Mouse (Mus musculus) kidney, adult 2 months (tissue): ENCODE results near the gene Btbd19. TPM values are rescaled to one million over a fixed set of nuclear protein-coding genes. Genes with fewer than 3 reads are reported as not detected.

Experiments
- DNase-seq: peaks from one replicate; pipeline ENCODE4 v3.0.0; 2021
- H3K27ac ChIP-seq: fragments of 200-500 bp; 2 replicates; pipeline ENCODE4 v1.5.1; 2012; ENCODE audit warnings: low read depth, low read length, control low read depth, inconsistent platforms; ENCODE audit not compliant: insufficient read depth
- H3K27me3 ChIP-seq: fragments of 200-500 bp; replicated peaks from 2 replicates; pipeline ENCODE4 v1.6.1; 2012; ENCODE audit warnings: mild to moderate bottlenecking, moderate library complexity, low read length, inconsistent platforms; ENCODE audit not compliant: control insufficient read depth, insufficient read depth
- H3K36me3 ChIP-seq: fragments of 200-500 bp; 2 replicates; pipeline ENCODE4 v1.6.1; 2012; ENCODE audit warnings: mild to moderate bottlenecking, moderate library complexity, low read length, inconsistent platforms; ENCODE audit not compliant: control insufficient read depth, insufficient read depth
- H3K4me1 ChIP-seq: fragments of 200-500 bp; 2 replicates; pipeline ENCODE4 v1.6.1; 2011; ENCODE audit warnings: low read length; ENCODE audit not compliant: control insufficient read depth, insufficient read depth
- H3K4me3 ChIP-seq: fragments of 200-500 bp; 2 replicates; pipeline ENCODE4 v1.5.1; 2011; ENCODE audit warnings: mild to moderate bottlenecking, low read depth, low read length, control low read depth; ENCODE audit not compliant: insufficient read depth
- CTCF ChIP-seq: fragments of 200-500 bp; conservative IDR thresholded peaks from 2 replicates; pipeline ENCODE4 v1.5.1; 2011; ENCODE audit warnings: low read depth, mild to moderate bottlenecking, control low read depth, low read length, moderate library complexity, mixed read lengths; ENCODE audit not compliant: insufficient read depth, insufficient read length
- POLR2A ChIP-seq: fragments of 200-500 bp; IDR thresholded peaks from one replicate; pipeline ENCODE4 v1.6.1; 2011; ENCODE audit warnings: low read depth, low read length, control low read depth
- WGBS: fragments of 180-500 bp; shearing (Covaris S2); methylation state at CpG from one replicate; pipeline ENCODE4 v1.1.7; 2018; 5-methylcytosine and 5-hydroxymethylcytosine counted together
- polyA plus RNA-seq: library from polyadenylated mRNA; depleted of rRNA; stranded (reverse); fragments of >200 nt; gene quantifications from 2 replicates; pipeline ENCODE4 v1.2.3, GENCODE M21; 2012

The Btbd19 gene
- polyA plus RNA-seq, 1 experiment, result 4.6 TPM

DNA sequence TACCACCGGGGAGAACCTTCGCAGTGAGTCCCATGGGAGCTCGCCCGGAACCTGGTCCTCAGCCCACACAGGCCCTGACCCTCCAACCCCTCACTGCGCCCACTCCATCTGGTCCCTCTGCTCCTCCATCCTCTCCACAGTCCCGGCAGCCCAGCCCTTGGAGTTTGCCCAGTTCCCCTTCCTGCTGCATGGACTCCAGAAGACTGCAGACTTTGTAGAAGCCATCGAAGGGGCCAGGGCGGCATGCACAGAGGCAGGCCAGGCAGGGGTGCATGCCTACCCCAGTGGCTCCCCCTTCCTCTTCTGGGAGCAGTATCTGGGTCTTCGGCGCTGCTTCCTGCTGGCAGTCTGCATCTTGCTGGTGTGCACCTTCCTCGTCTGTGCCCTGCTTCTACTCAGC, 14.5 kb downstream of the Btbd19 start:
- Histone ChIP-seq H3K36me3 (no peaks in the 10 kb centered on the region), H3K27me3 (no peaks in the 10 kb centered on the region), H3K4me1 (no peaks in the 10 kb centered on the region), H3K27ac (no peak overlapping the region), H3K4me3 (no peak overlapping the region)
- 89% methylated on average over 11 of the region's 11 CpGs for WGBS
- no peak for DNase-seq
- no peak for TF ChIP-seq POLR2A
- no peak for TF ChIP-seq CTCF

DNA sequence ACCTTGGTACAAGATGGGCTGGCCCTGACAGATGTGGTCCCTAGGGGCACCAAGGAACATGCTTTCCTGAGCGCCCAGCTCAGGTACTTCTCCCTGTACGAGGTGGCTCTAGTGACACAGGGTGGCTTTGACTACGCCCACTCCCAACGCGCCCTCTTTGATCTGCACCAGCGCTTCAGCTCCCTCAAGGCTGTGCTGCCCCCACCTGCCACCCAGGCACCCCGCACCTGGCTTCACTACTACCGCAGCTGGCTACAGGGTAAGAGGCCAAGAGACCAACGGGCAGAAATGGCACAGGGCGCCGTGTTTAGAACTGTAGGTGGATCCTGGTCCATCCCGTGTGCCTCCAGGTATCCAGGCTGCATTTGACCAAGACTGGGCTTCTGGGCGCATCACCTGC, 15.3 kb downstream of the Btbd19 start:
- H3K27me3 ChIP-seq, result no peaks in the 10 kb centered on the region
- H3K4me3 ChIP-seq, result no peak overlapping the region
- TF ChIP-seq POLR2A, result no peak
- TF ChIP-seq CTCF, result no peak
- H3K27ac ChIP-seq, result no peak overlapping the region
- no peak for DNase-seq
- H3K4me1 ChIP-seq, result no peaks in the 10 kb centered on the region
- WGBS, result 88% methylated on average over 13 of the region's 13 CpGs
- no peaks in the 10 kb centered on the region for H3K36me3 ChIP-seq

GRCm38 (mm10) chr4:117109330-117109729, 16.2 kb downstream of the Btbd19 start:
- no peak for TF ChIP-seq POLR2A
- no peak for TF ChIP-seq CTCF
- no peaks in the 10 kb centered on the region for H3K36me3 ChIP-seq
- H3K27ac ChIP-seq, result no peak overlapping the region
- H3K4me1 ChIP-seq, result no peaks in the 10 kb centered on the region
- 96% methylated on average over 25 of the region's 25 CpGs for WGBS
- H3K4me3 ChIP-seq, result no peak overlapping the region
- no peak for DNase-seq
- no peaks in the 10 kb centered on the region for H3K27me3 ChIP-seq

GRCm38 (mm10) chr4:117108524-117108849, 17.0 kb downstream of the Btbd19 start:
- no peaks in the 10 kb centered on the region for H3K27me3 ChIP-seq
- no peak for DNase-seq
- no peaks in the 10 kb centered on the region for H3K4me1 ChIP-seq
- TF ChIP-seq POLR2A (no peak), CTCF (no peak)
- no peak overlapping the region for H3K27ac ChIP-seq
- WGBS, result 98% methylated on average over 6 of the region's 6 CpGs
- H3K4me3 ChIP-seq, result no peak overlapping the region
- no peaks in the 10 kb centered on the region for H3K36me3 ChIP-seq

- no peaks in the 10 kb centered on the region for H3K36me3 ChIP-seq
- TF ChIP-seq CTCF, result no peak
- no peak for TF ChIP-seq POLR2A
- no peak for DNase-seq
- no peak overlapping the region for H3K4me3 ChIP-seq
- H3K4me1 ChIP-seq, result no peaks in the 10 kb centered on the region
- WGBS, result 94% methylated on average over 18 of the region's 18 CpGs
- no peaks in the 10 kb centered on the region for H3K27me3 ChIP-seq
- H3K27ac ChIP-seq, result no peak overlapping the region
These were observed 17.6 kb downstream of the Btbd19 start for GRCm38 (mm10) chr4:117107813-117108523.

GRCm38 (mm10) chr4:117105127-117105526, 20.4 kb downstream of the Btbd19 start:
- Histone ChIP-seq H3K4me3 (no peak overlapping the region), H3K4me1 (no peaks in the 10 kb centered on the region), H3K27me3 (no peaks in the 10 kb centered on the region), H3K36me3 (no peaks in the 10 kb centered on the region), H3K27ac (no peak overlapping the region)
- TF ChIP-seq CTCF, result no peak
- 37% methylated on average over 10 of the region's 10 CpGs for WGBS
- peak; percentile 50 for DNase-seq

- Histone ChIP-seq H3K36me3 (no peaks in the 10 kb centered on the region), H3K4me1 (no peaks in the 10 kb centered on the region), H3K27me3 (no peaks in the 10 kb centered on the region), H3K4me3 (no peak overlapping the region), H3K27ac (no peak overlapping the region)
- TF ChIP-seq POLR2A, result no peak
- no peak for TF ChIP-seq CTCF
- DNase-seq, result no peak
- WGBS, result 65% methylated on average over 10 of the region's 10 CpGs
These were observed 20.9 kb downstream of the Btbd19 start for GRCm38 (mm10) chr4:117104672-117105071.
